Mouse (Mus musculus): Measurements from ENCODE around the gene Vps37b. TPM values are rescaled to one million over a fixed set of nuclear protein-coding genes. Genes with fewer than 3 reads are reported as not detected.

The Vps37b gene
- polyA plus RNA-seq, 1 experiment from 2014 or later, result 82.4 TPM

- 59% methylated on average over 11 of the region's 11 CpGs for whole genome bisulfite sequencing
- no peak overlapping the region for H3K4me2 ChIP-seq
- no peak for ATAC-seq (ENCODE audit: low FRiP score, low read depth)
- no peak overlapping the region for H3K9ac ChIP-seq
- H3K4me3 ChIP-seq, result no peak overlapping the region
- no peaks in the 10 kb centered on the region for H3K27me3 ChIP-seq
- H3K27ac ChIP-seq (replicated peaks), result peak overlapping the region; percentile 61; the same call in 1 of the 2 replicates
- H3K36me3 ChIP-seq, result peaks cover 48% of the 10 kb centered on the region
- H3K9me3 ChIP-seq, result no peaks in the 10 kb centered on the region
- peaks cover 39% of the 10 kb centered on the region for H3K4me1 ChIP-seq (replicated peaks)
Measured at GRCm38 (mm10) chr5:124005591-124005990, 26.5 kb downstream of the Vps37b start.

GRCm38 (mm10) chr5:124005151-124005500 lies 26.9 kb downstream of the Vps37b start:
- peak; percentile 17; the same call in 1 of the 2 replicates for ATAC-seq (ENCODE audit: low FRiP score, low read depth)
- Histone ChIP-seq H3K4me2 (no peak overlapping the region), H3K27me3 (no peaks in the 10 kb centered on the region), H3K9me3 (no peaks in the 10 kb centered on the region), H3K9ac (no peak overlapping the region), H3K4me3 (no peak overlapping the region), H3K4me1 (replicated peaks) (peaks cover 34% of the 10 kb centered on the region), H3K27ac (replicated peaks) (peak overlapping the region; percentile 47; the same call in 1 of the 2 replicates), H3K36me3 (peaks cover 46% of the 10 kb centered on the region)
- 77% methylated on average over 15 of the region's 15 CpGs for WGBS

- peaks cover 40% of the 10 kb centered on the region for H3K36me3 ChIP-seq
Measured at GRCm38 (mm10) chr5:124004356-124005150, 27.5 kb downstream of the Vps37b start.

GRCm38 (mm10) chr5:124003375-124003774 lies 28.7 kb downstream of the Vps37b start:
- Histone ChIP-seq H3K9ac (no peak overlapping the region), H3K4me1 (replicated peaks) (peaks cover 31% of the 10 kb centered on the region), H3K9me3 (no peaks in the 10 kb centered on the region), H3K4me2 (no peak overlapping the region), H3K27ac (replicated peaks) (peak overlapping the region; percentile 58), H3K4me3 (no peak overlapping the region), H3K36me3 (peaks cover 33% of the 10 kb centered on the region), H3K27me3 (no peaks in the 10 kb centered on the region)
- 36% methylated on average over 4 of the region's 4 CpGs for WGBS
- ATAC-seq (ENCODE audit: low FRiP score, low read depth), result no peak

More at GRCm38 (mm10) chr5:124004356-124005150, 27.5 kb downstream of the Vps37b start:
- Histone ChIP-seq H3K27me3 (no peaks in the 10 kb centered on the region), H3K27ac (replicated peaks) (peak overlapping the region; percentile 47; the same call in 1 of the 2 replicates), H3K9me3 (no peaks in the 10 kb centered on the region), H3K4me3 (no peak overlapping the region), H3K4me1 (replicated peaks) (peaks cover 31% of the 10 kb centered on the region), H3K4me2 (no peak overlapping the region), H3K9ac (no peak overlapping the region)
- ATAC-seq (ENCODE audit: low FRiP score, low read depth), result 0 out of 2 replicates have a peak, but pooled peaks have one; percentile 4
- WGBS, result 76% methylated on average over 17 of the region's 17 CpGs

GRCm38 (mm10) chr5:124002876-124003275 lies 29.2 kb downstream of the Vps37b start:
- no peak overlapping the region for H3K4me3 ChIP-seq
- no peaks in the 10 kb centered on the region for H3K9me3 ChIP-seq
- 55% methylated on average over 2 of the region's 2 CpGs for WGBS
- H3K4me1 ChIP-seq (replicated peaks), result peaks cover 34% of the 10 kb centered on the region
- H3K27me3 ChIP-seq, result no peaks in the 10 kb centered on the region
- H3K36me3 ChIP-seq, result peaks cover 28% of the 10 kb centered on the region
- peak overlapping the region; percentile 58 for H3K27ac ChIP-seq (replicated peaks)
- H3K4me2 ChIP-seq, result no peak overlapping the region
- H3K9ac ChIP-seq, result no peak overlapping the region
- peak; percentile 28; the same call in 1 of the 2 replicates for ATAC-seq (ENCODE audit: low FRiP score, low read depth)

GRCm38 (mm10) chr5:124001274-124001673 lies 30.8 kb downstream of the Vps37b start:
- H3K27ac ChIP-seq (replicated peaks), result no peak overlapping the region
- H3K9me3 ChIP-seq, result no peaks in the 10 kb centered on the region
- peaks cover 17% of the 10 kb centered on the region for H3K36me3 ChIP-seq
- no peak overlapping the region for H3K4me3 ChIP-seq
- no peak overlapping the region for H3K9ac ChIP-seq
- 0 out of 2 replicates have a peak, but pooled peaks have one; percentile 0 for ATAC-seq (ENCODE audit: low FRiP score, low read depth)
- no peaks in the 10 kb centered on the region for H3K27me3 ChIP-seq
- peaks cover 38% of the 10 kb centered on the region for H3K4me1 ChIP-seq (replicated peaks)
- H3K4me2 ChIP-seq, result no peak overlapping the region
- 59% methylated on average over 9 of the region's 9 CpGs for WGBS

GRCm38 (mm10) chr5:124000824-124001223 lies 31.2 kb downstream of the Vps37b start:
- Histone ChIP-seq H3K27ac (replicated peaks) (no peak overlapping the region), H3K4me3 (no peak overlapping the region), H3K4me2 (no peak overlapping the region), H3K9me3 (no peaks in the 10 kb centered on the region), H3K36me3 (peaks cover 12% of the 10 kb centered on the region), H3K9ac (no peak overlapping the region), H3K27me3 (no peaks in the 10 kb centered on the region), H3K4me1 (replicated peaks) (peaks cover 38% of the 10 kb centered on the region)
- ATAC-seq (ENCODE audit: low FRiP score, low read depth), result peak; percentile 56
- WGBS, result 13% methylated on average over 7 of the region's 7 CpGs

GRCm38 (mm10) chr5:123998370-123998769 lies 33.7 kb downstream of the Vps37b start:
- 93% methylated on average over 10 of the region's 10 CpGs for WGBS

GRCm38 (mm10) chr5:123997811-123998210 lies 34.3 kb downstream of the Vps37b start:
- Histone ChIP-seq H3K36me3 (no peaks in the 10 kb centered on the region), H3K4me2 (no peak overlapping the region), H3K27ac (replicated peaks) (peak overlapping the region; percentile 53), H3K9me3 (no peaks in the 10 kb centered on the region), H3K4me3 (no peak overlapping the region), H3K27me3 (no peaks in the 10 kb centered on the region), H3K4me1 (replicated peaks) (peaks cover 31% of the 10 kb centered on the region), H3K9ac (no peak overlapping the region)
- ATAC-seq (ENCODE audit: low FRiP score, low read depth), result no peak
- WGBS, result 61% methylated on average over 16 of the region's 16 CpGs

More at GRCm38 (mm10) chr5:123998370-123998769, 33.7 kb downstream of the Vps37b start:
- H3K9me3 ChIP-seq, result no peaks in the 10 kb centered on the region
- ATAC-seq (ENCODE audit: low FRiP score, low read depth), result no peak
- no peak overlapping the region for H3K27ac ChIP-seq (replicated peaks)
- peaks cover 36% of the 10 kb centered on the region for H3K4me1 ChIP-seq (replicated peaks)
- H3K27me3 ChIP-seq, result no peaks in the 10 kb centered on the region
- H3K4me3 ChIP-seq, result no peak overlapping the region
- H3K4me2 ChIP-seq, result no peak overlapping the region
- no peak overlapping the region for H3K9ac ChIP-seq
- H3K36me3 ChIP-seq, result no peaks in the 10 kb centered on the region

GRCm38 (mm10) chr5:123997211-123997751 lies 34.8 kb downstream of the Vps37b start:
- peaks cover 31% of the 10 kb centered on the region for H3K4me1 ChIP-seq (replicated peaks)
- H3K27ac ChIP-seq (replicated peaks), result peak overlapping the region; percentile 53
- no peaks in the 10 kb centered on the region for H3K27me3 ChIP-seq
- ATAC-seq (ENCODE audit: low FRiP score, low read depth), result no peak
- H3K36me3 ChIP-seq, result no peaks in the 10 kb centered on the region
- 73% methylated on average over 24 of the region's 24 CpGs for WGBS
- H3K4me2 ChIP-seq, result no peak overlapping the region
- H3K9me3 ChIP-seq, result no peaks in the 10 kb centered on the region
- no peak overlapping the region for H3K4me3 ChIP-seq
- no peak overlapping the region for H3K9ac ChIP-seq

GRCm38 (mm10) chr5:123996695-123997094 lies 35.4 kb downstream of the Vps37b start:
- Histone ChIP-seq H3K9me3 (no peaks in the 10 kb centered on the region), H3K36me3 (no peaks in the 10 kb centered on the region), H3K9ac (no peak overlapping the region), H3K27me3 (no peaks in the 10 kb centered on the region), H3K4me1 (replicated peaks) (peaks cover 36% of the 10 kb centered on the region), H3K4me3 (no peak overlapping the region), H3K27ac (replicated peaks) (0 out of 2 replicates have a peak overlapping the region, but pooled peaks have one; percentile 53), H3K4me2 (no peak overlapping the region)
- WGBS, result 85% methylated on average over 14 of the region's 14 CpGs
- ATAC-seq (ENCODE audit: low FRiP score, low read depth), result no peak

GRCm38 (mm10) chr5:123996194-123996593 lies 35.9 kb downstream of the Vps37b start:
- no peak for ATAC-seq (ENCODE audit: low FRiP score, low read depth)
- whole genome bisulfite sequencing, result 88% methylated on average over 10 of the region's 10 CpGs
- H3K27ac ChIP-seq (replicated peaks), result no peak overlapping the region

More at GRCm38 (mm10) chr5:123996194-123996593, 35.9 kb downstream of the Vps37b start:
- H3K9me3 ChIP-seq, result no peaks in the 10 kb centered on the region
- no peak overlapping the region for H3K4me2 ChIP-seq
- no peaks in the 10 kb centered on the region for H3K36me3 ChIP-seq
- H3K4me3 ChIP-seq, result no peak overlapping the region
- H3K9ac ChIP-seq, result no peak overlapping the region
- H3K4me1 ChIP-seq (replicated peaks), result peaks cover 37% of the 10 kb centered on the region
- H3K27me3 ChIP-seq, result no peaks in the 10 kb centered on the region

All from hindbrain, embryonic 15.5 days (tissue).